Mouse (Mus musculus): ENCODE measurements around the gene Meis2.

The Meis2 gene

GRCm38 (mm10) chr2:115989249-115989648, 76.4 kb downstream of the Meis2 start:
- DNase-seq: no peak

- no peak for DNase-seq
Observed at GRCm38 (mm10) chr2:115988448-115988847, 77.2 kb downstream of the Meis2 start.

- no peak for DNase-seq
Observed at GRCm38 (mm10) chr2:115984952-115985351, 80.7 kb downstream of the Meis2 start.

- DNase-seq: peak; percentile 9
Observed at GRCm38 (mm10) chr2:115984487-115984886, 81.2 kb downstream of the Meis2 start.

- DNase-seq: no peak
Observed at GRCm38 (mm10) chr2:115980490-115980889, 85.1 kb downstream of the Meis2 start.

GRCm38 (mm10) chr2:115979683-115980476, 85.8 kb downstream of the Meis2 start:
- DNase-seq: no peak

GRCm38 (mm10) chr2:115978666-115979065, 87.0 kb downstream of the Meis2 start:
- DNase-seq: no peak

- DNase-seq: no peak
Observed at GRCm38 (mm10) chr2:115971296-115971805, 94.3 kb downstream of the Meis2 start.

GRCm38 (mm10) chr2:115970091-115970820, 95.4 kb downstream of the Meis2 start:
- DNase-seq: no peak

- no peak for DNase-seq
Observed at GRCm38 (mm10) chr2:115969201-115969600, 96.4 kb downstream of the Meis2 start.

- no peak for DNase-seq
Observed at GRCm38 (mm10) chr2:115964911-115965310, 100.7 kb downstream of the Meis2 start.

- DNase-seq: no peak
Observed at GRCm38 (mm10) chr2:115963293-115963835, 102.3 kb downstream of the Meis2 start.

GRCm38 (mm10) chr2:115962728-115963127, 102.9 kb downstream of the Meis2 start:
- DNase-seq: no peak

GRCm38 (mm10) chr2:115962113-115962512, 103.5 kb downstream of the Meis2 start:
- DNase-seq: no peak

- DNase-seq: no peak
Observed at GRCm38 (mm10) chr2:115960615-115961014, 105.0 kb downstream of the Meis2 start.

GRCm38 (mm10) chr2:115956786-115957185, 108.9 kb downstream of the Meis2 start:
- no peak for DNase-seq

- DNase-seq: no peak
Observed at GRCm38 (mm10) chr2:115950645-115951044, 115.0 kb downstream of the Meis2 start.

GRCm38 (mm10) chr2:115948630-115949426, 116.8 kb downstream of the Meis2 start:
- no peak for DNase-seq

- no peak for DNase-seq
Observed at GRCm38 (mm10) chr2:115947714-115948226, 117.9 kb downstream of the Meis2 start.

GRCm38 (mm10) chr2:115943044-115943443, 122.6 kb downstream of the Meis2 start:
- DNase-seq: no peak

GRCm38 (mm10) chr2:115939849-115940248, 125.8 kb downstream of the Meis2 start:
- no peak for DNase-seq

GRCm38 (mm10) chr2:115938926-115939563, 126.6 kb downstream of the Meis2 start:
- DNase-seq: peak; percentile 43
